Mouse (Mus musculus) liver, embryonic 14.5 days (tissue): ENCODE results near the gene Mtmr10.

Experiments
- CTCF ChIP-seq: IDR thresholded peaks from 2 replicates; pipeline ENCODE4 v1.5.1; 2016; ENCODE audit warnings: antibody characterized with exemption, low read depth, control low read depth
- EP300 ChIP-seq: IDR thresholded peaks from 2 replicates; pipeline ENCODE4 v1.6.1; 2016; ENCODE audit warnings: antibody characterized with exemption, low read depth

DNA sequence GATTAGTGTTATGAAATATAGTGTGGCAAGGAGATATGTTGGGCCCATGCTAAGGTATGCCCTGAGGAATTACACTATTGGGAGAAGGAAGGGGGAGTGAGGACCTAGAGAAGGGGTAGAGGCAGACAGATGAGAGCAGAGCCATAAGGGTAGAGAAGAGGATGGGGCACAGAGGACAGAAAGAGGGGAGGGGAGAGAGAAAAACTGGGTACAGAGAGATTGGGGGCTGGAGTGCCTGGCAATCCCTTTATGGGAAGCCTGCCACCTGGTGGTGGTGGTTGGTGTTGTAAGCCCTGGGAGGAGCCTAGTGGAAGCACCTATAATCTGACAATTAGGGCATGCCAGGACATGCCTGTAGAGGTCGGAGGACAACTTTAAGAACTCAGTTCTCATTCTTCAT is 39.4 kb downstream of the Mtmr10 start:
- TF ChIP-seq EP300: no peak
- TF ChIP-seq CTCF: peak; percentile 89
